Mouse (Mus musculus) liver, embryonic 16.5 days (tissue): ENCODE data around the gene Epha2. TPM values are rescaled to one million over a fixed set of nuclear protein-coding genes. Genes with fewer than 3 reads are reported as not detected.

Experiments
- ATAC-seq: fragments of 200-750 bp; cut with Nextera tagmentation; 2 replicates; pipeline ENCODE4 v1.8.0; 2017; ENCODE audit warnings: low read depth, mild to moderate bottlenecking, moderate number of reproducible peaks, moderate library complexity
- H3K27ac ChIP-seq: fragments of 300-500 bp; sonication (generic); 2 replicates; pipeline ENCODE4 v1.5.1; 2014; ENCODE audit warnings: mild to moderate bottlenecking, low read length
- H3K27me3 ChIP-seq: fragments of 300-500 bp; sonication (generic); 2 replicates; pipeline ENCODE4 v1.6.1; 2014; ENCODE audit warnings: low read depth, low read length, mixed read lengths; ENCODE audit not compliant: control insufficient read depth, insufficient read depth
- H3K36me3 ChIP-seq: fragments of 300-500 bp; sonication (generic); 2 replicates; pipeline ENCODE4 v1.6.1; 2014; ENCODE audit warnings: mild to moderate bottlenecking; ENCODE audit not compliant: control insufficient read depth, insufficient read depth
- H3K4me1 ChIP-seq: fragments of 300-500 bp; sonication (generic); 2 replicates; pipeline ENCODE4 v1.6.1; 2014; ENCODE audit warnings: low read depth, low read length, mixed read lengths; ENCODE audit not compliant: control insufficient read depth
- H3K4me2 ChIP-seq: fragments of 300-500 bp; sonication (generic); 2 replicates; pipeline ENCODE4 v1.6.1; 2014; ENCODE audit warnings: low read depth, low read length, mixed read lengths
- H3K4me3 ChIP-seq: fragments of 300-500 bp; sonication (generic); 2 replicates; pipeline ENCODE4 v1.5.1; 2014; ENCODE audit warnings: low read depth, mild to moderate bottlenecking, low read length
- H3K9ac ChIP-seq: fragments of 300-500 bp; sonication (generic); 2 replicates; pipeline ENCODE4 v1.6.1; 2014; ENCODE audit warnings: low read depth, low read length
- H3K9me3 ChIP-seq: fragments of 300-500 bp; sonication (generic); replicated peaks from 2 replicates; pipeline ENCODE4 v1.6.1; 2016; ENCODE audit warnings: low read length; ENCODE audit not compliant: control insufficient read depth
- WGBS: fragments of 180-500 bp; shearing (Covaris S2); extraction: QIAGEN DNeasy Blood & Tissue Kit; methylation state at CpG from one replicate; pipeline ENCODE4 v1.1.7; 2014; ENCODE audit not compliant: insufficient replicate concordance; 5-methylcytosine and 5-hydroxymethylcytosine counted together
- polyA plus RNA-seq: library from polyadenylated mRNA; unstranded; fragments of >200 nt; fragmentation: Nextera tagmentation; extraction: Ambion mirVana; gene quantifications from 2 replicates; pipeline ENCODE4 v1.2.1, GENCODE M21; 2015

Epha2 gene
- polyA plus RNA-seq, 1 experiment from 2014 or later, result 0.53 TPM

DNA sequence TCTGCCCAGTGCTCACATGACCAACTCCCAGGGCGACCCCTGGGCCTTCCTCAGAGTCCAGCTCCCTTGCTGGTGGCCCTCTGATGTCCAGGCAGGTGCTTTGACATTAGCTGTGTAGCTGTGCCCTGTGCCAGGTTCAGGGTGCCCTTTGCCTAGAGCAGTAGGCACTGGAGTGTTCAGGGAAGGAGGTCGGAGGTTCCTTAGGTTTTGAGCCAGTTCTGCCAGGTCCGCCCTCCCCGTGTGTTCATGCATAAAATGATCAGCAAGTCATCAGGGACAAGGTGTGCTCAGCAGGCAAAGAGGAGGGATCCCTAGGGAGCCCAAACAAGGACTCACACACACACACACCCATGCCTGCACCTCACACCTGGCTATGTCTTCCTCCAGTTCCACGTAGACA, 51.9 kb downstream of the Epha2 start:
- Histone ChIP-seq H3K9me3 (no peaks in the 10 kb centered on the region), H3K36me3 (no peaks in the 10 kb centered on the region), H3K9ac (no peak overlapping the region), H3K4me3 (no peak overlapping the region), H3K27ac (no peak overlapping the region), H3K4me1 (no peaks in the 10 kb centered on the region), H3K27me3 (no peaks in the 10 kb centered on the region), H3K4me2 (no peak overlapping the region)
- 59% methylated on average over 5 of the region's 5 CpGs for WGBS
- no peak for ATAC-seq

DNA sequence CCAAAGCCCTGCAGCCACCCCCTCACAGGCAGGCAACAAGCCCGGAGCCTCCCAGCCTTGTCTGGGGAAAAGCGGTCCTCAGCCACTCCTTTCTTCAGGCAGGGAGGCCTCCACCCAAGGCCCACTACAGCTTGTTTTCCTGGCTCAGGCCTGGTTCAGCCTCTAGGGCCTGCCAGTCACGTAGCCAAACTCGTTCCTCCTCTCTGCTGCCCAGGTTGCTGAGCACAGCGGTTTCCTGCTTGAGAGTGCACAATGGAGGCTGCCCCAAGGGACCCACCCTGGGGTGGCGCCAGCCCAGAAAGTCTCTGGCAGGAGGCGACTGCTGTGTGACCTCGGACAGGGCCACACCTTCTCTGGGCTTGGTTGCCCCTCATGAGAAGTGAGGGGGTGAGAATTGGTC, 52.8 kb downstream of the Epha2 start:
- no peaks in the 10 kb centered on the region for H3K9me3 ChIP-seq
- H3K9ac ChIP-seq, result no peak overlapping the region
- H3K4me2 ChIP-seq, result no peak overlapping the region
- no peaks in the 10 kb centered on the region for H3K36me3 ChIP-seq
- ATAC-seq, result no peak
- WGBS, result 62% methylated on average over 8 of the region's 8 CpGs
- H3K27ac ChIP-seq, result no peak overlapping the region
- no peaks in the 10 kb centered on the region for H3K4me1 ChIP-seq
- H3K27me3 ChIP-seq, result no peaks in the 10 kb centered on the region
- no peak overlapping the region for H3K4me3 ChIP-seq

DNA sequence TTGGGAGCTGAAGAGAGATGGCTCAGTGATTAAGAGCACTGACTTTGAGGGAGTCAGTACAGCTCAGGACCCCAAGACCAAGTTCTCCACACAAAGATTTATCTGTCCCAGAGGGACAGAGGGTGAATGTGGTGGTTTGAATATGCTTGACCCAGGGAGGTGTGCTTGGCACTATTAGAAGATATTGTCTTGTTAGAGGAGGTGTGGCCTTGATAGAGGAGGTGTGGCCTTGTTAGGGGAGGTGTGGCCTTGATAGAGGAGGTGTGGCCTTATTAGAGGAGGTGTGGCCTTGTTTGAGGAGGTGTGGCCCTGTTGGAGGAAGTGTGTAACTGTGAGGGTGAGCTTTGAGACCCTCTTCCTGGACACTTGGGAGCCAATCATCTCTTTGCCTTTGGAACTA, 56.8 kb downstream of the Epha2 start:
- ATAC-seq, result no peak
- Histone ChIP-seq H3K9ac (no peak overlapping the region), H3K36me3 (no peaks in the 10 kb centered on the region), H3K27ac (no peak overlapping the region), H3K4me2 (no peak overlapping the region), H3K4me3 (no peak overlapping the region), H3K4me1 (no peaks in the 10 kb centered on the region), H3K9me3 (no peaks in the 10 kb centered on the region), H3K27me3 (no peaks in the 10 kb centered on the region)

DNA sequence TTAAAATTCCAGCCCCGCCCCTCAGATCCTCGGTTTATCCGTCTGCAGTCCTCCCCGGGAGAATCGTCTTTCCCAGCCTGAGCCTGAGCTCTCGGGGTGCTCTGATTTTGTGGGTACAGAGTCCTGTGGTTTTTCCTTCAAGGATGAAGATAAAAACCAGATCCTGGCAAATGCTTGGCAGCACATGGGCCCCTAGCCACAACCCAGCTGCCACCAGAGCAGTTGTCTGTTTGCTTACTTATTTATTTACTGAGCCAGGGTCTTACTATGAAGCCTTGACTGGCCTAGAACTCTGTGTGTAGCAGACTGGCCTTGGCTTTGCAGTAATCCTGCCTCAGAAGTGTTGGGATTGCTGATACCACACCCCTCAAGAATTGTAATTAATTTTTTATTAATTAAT, 58.2 kb downstream of the Epha2 start:
- H3K36me3 ChIP-seq, result no peaks in the 10 kb centered on the region
- no peak overlapping the region for H3K27ac ChIP-seq
- ATAC-seq, result no peak
- H3K4me2 ChIP-seq, result no peak overlapping the region
- no peaks in the 10 kb centered on the region for H3K4me1 ChIP-seq
- no peak overlapping the region for H3K4me3 ChIP-seq
- WGBS, result 74% methylated on average over 6 of the region's 6 CpGs
- no peak overlapping the region for H3K9ac ChIP-seq
- H3K9me3 ChIP-seq, result no peaks in the 10 kb centered on the region
- no peaks in the 10 kb centered on the region for H3K27me3 ChIP-seq

DNA sequence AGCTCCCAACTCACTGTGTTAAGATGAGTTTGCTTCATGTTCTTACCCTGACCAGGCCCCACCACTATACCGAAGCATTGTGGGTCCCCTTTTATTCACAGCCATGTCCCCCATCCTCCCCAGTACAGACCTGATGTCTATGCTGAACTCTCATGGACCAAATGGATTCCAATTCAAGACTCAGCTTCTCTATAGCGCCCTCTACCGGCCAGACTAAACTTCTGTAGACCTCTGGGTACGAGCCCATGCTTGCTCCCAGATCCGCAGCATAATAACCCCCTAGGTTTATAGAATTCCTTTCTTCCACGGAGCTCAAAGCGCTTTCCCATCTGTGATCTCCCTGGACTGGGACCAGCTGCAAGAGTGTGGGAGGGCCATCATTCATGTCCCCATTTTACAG, 59.8 kb downstream of the Epha2 start:
- H3K27ac ChIP-seq, result no peak overlapping the region
- ATAC-seq, result no peak
- WGBS, result 25% methylated on average over 7 of the region's 7 CpGs
- H3K4me1 ChIP-seq, result no peaks in the 10 kb centered on the region
- no peak overlapping the region for H3K9ac ChIP-seq
- H3K9me3 ChIP-seq, result no peaks in the 10 kb centered on the region
- peaks cover 3% of the 10 kb centered on the region for H3K27me3 ChIP-seq
- no peak overlapping the region for H3K4me2 ChIP-seq
- H3K36me3 ChIP-seq, result no peaks in the 10 kb centered on the region
- H3K4me3 ChIP-seq, result no peak overlapping the region

DNA sequence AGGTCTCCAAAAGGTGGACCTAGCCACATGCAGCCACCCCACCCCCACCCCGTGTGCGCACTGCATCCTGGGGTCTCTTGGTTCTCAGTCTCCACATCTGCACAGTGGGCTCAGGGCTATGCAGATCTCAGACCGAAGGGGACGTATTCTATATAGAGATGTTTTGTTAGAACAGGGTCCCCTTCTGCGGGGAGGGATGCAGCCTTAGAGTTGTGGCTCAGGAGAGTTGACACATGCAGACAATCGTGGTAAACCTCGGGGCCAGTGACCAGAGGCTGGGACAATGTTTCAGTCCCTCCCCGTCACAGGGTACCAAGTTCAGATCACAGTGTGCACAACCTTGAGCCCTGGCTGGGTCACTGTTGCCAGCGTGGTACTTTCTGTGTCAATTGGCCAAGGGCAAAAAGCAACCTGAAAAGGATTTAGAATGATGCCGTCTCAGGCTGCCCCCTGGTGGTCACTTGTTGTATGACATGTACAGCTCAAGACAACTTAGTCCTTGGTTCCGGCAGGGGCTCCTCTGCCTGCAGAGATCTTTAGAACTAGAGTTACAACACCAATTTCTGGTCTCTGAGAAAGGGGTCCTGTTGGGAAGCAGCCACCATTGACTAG, 62.0 kb downstream of the Epha2 start:
- WGBS, result 18% methylated on average over 11 of the region's 11 CpGs
- peak; percentile 67 for ATAC-seq
- Histone ChIP-seq H3K27me3 (peaks cover 14% of the 10 kb centered on the region), H3K27ac (no peak overlapping the region), H3K4me2 (no peak overlapping the region), H3K4me3 (no peak overlapping the region), H3K9me3 (no peaks in the 10 kb centered on the region), H3K9ac (no peak overlapping the region), H3K4me1 (no peaks in the 10 kb centered on the region; the same call in 1 of the 2 replicates), H3K36me3 (no peaks in the 10 kb centered on the region)

DNA sequence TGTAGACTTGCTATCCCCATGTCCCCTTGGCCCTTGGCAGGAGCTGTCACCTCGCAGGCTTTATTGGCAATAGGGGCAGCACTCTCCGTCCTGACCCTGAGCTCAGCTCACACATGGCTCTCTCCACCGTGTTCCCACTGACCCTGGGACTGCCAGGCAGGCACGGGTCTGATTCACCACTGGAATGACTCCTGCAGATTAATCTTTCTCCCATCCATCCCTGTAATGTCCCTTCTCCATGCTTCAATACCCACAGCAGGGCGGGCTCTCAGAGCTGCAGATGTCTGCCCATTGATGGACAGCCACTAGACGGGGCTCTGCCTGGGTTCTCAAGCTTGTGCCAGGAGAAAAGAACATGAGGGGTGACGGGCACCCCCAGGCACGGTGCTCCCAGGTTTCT, 64.1 kb downstream of the Epha2 start:
- H3K36me3 ChIP-seq, result no peaks in the 10 kb centered on the region
- H3K4me1 ChIP-seq, result no peaks in the 10 kb centered on the region; the same call in 1 of the 2 replicates
- peaks cover 29% of the 10 kb centered on the region for H3K27me3 ChIP-seq
- H3K9ac ChIP-seq, result no peak overlapping the region
- 47% methylated on average over 8 of the region's 8 CpGs for WGBS
- no peak overlapping the region for H3K4me2 ChIP-seq
- H3K9me3 ChIP-seq, result no peaks in the 10 kb centered on the region
- ATAC-seq, result no peak
- H3K27ac ChIP-seq, result no peak overlapping the region
- no peak overlapping the region for H3K4me3 ChIP-seq

DNA sequence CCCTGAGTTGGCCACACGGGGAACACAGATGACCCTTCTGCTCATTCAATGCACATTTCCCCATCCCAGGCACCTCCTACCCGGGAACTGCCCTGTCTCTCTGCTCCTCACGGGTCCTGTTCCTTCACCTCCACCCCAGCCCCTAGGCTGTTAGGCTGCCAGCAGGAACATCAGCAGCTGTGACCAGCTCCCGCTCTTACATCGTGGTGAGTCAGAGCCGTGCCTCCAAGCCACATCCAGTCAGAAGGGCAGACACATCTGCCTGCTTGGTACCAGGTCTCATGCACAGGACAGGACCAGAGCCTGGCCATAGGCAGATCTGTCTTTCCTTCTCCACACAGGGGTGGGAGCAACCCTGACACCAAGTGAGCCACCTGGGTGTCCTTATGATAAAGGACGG, 64.8 kb downstream of the Epha2 start:
- Histone ChIP-seq H3K36me3 (no peaks in the 10 kb centered on the region), H3K4me3 (no peak overlapping the region), H3K4me1 (no peaks in the 10 kb centered on the region; the same call in 1 of the 2 replicates), H3K27me3 (peaks cover 29% of the 10 kb centered on the region), H3K27ac (no peak overlapping the region), H3K9me3 (no peaks in the 10 kb centered on the region), H3K9ac (no peak overlapping the region), H3K4me2 (no peak overlapping the region)
- no peak for ATAC-seq
- WGBS, result 42% methylated on average over 7 of the region's 7 CpGs

DNA sequence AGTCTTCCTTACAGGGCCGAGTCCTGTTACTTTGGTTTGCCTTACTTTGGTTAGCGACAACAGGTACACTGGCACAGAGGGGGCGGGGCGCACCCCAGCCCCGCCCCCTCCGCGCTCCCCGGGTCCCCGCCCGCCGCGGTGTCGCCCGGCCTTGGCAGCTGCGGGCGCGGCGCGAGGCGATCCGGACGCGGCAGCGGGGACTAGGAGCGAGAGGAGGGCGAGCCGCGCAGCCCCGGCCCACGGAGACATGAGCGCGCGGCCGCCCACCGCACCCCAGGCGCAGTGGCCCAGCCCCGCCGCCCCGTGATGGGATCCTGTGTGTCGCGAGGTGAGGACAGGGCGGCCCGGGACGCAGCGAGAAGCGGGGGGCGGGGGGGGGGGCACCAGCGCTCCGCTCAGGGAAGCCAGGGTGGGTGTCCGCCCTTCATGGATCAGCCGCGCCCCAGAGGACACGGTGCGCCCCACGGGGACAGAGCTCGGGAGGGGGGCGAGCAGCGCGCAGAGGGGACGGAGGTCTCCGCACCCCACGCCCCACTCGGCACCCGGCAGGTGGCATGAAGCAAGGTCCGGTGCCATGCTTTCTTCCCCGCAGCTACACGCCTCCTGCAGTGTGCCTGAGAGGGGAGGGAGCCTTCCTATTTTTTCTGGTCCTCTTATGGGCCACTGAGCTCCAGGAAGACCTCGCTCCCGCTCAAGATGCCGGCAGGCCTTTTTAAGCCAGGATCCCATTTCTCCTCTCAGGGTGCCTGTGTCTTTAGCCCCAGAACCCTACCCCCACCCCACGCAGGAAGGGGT, 67.2 kb downstream of the Epha2 start, which contains the start of gene Fam131c:
Gene Fam131c (plus strand): TSS at position 224 of the 795 bp plus-strand sequence.
- Histone ChIP-seq H3K4me2 (peak within 1 kb of the TSS; percentile 71), H3K27ac (no peak within 1 kb of the TSS), H3K36me3 (no peaks in the 10 kb centered on the region), H3K9ac (no peak within 1 kb of the TSS; the same call in 1 of the 2 replicates), H3K4me1 (no peaks in the 10 kb centered on the region; the same call in 1 of the 2 replicates), H3K27me3 (peaks cover 29% of the 10 kb centered on the region), H3K4me3 (peak within 1 kb of the TSS; percentile 48), H3K9me3 (no peaks in the 10 kb centered on the region)
- WGBS, result 4% methylated on average over 63 of the region's 71 CpGs
- peak; percentile 34; the same call in 1 of the 2 replicates for ATAC-seq
